Mouse (Mus musculus): Measurements from ENCODE around the gene Moxd1. TPM values are rescaled to one million over a fixed set of nuclear protein-coding genes. Genes with fewer than 3 reads are reported as not detected.

Gene Moxd1
- polyA plus RNA-seq, 1 experiment from 2014 or later: 4.9 TPM

GRCm38 (mm10) chr10:24217558-24218268, 5.6 kb upstream of the Moxd1 start:
- no peaks in the 10 kb centered on the region for H3K9me3 ChIP-seq (ENCODE audit: low read depth, low read length)
- WGBS: 19% methylated on average over 6 of the region's 6 CpGs
- no peak for TF ChIP-seq CTCF (IDR thresholded peaks at IDR 0.05; ENCODE audit: low read depth)
- no peak overlapping the region for H3K4me3 ChIP-seq (ENCODE audit: low read depth, low read length)
- no peak overlapping the region for H3K4me2 ChIP-seq
- ATAC-seq (ENCODE audit: insufficient read depth): peak; percentile 82; the same call in 1 of the 2 replicates
- H3K36me3 ChIP-seq (ENCODE audit: insufficient read depth): no peaks in the 10 kb centered on the region
- no peak overlapping the region; the same call in 1 of the 2 replicates for H3K27ac ChIP-seq (ENCODE audit: low read depth)
- no peak overlapping the region for H3K9ac ChIP-seq
- H3K27me3 ChIP-seq (ENCODE audit: insufficient read depth, low read length): 0 out of 2 replicates have a peak, but pooled peaks cover under 1% of the 10 kb centered on the region
- 0 out of 2 replicates have a peak, but pooled peaks cover 2% of the 10 kb centered on the region for H3K4me1 ChIP-seq (ENCODE audit: insufficient read depth)
- DNase-seq: peak; percentile 85

DNA sequence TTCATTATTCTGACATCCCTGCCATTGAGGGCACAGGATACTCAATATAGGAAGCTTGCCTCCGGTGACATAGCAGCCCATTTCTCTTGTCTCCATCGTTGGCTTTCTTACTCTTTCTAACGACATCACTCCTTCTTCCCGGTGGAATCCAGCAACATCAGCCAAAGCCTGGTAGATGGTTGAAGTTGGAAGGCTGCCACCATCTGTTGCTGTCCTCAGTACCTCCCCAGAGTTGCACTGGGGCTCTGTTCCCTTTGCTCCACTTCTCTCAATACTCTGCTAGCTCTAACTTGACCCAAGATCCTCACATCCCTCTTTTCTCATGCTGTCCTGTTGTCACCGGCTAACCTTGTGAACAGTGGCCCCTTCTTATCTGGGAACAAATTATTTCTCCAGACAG, 2.4 kb upstream of the Moxd1 start:
- TF ChIP-seq CTCF (IDR thresholded peaks at IDR 0.05; ENCODE audit: low read depth): no peak
- H3K36me3 ChIP-seq (ENCODE audit: insufficient read depth): no peaks in the 10 kb centered on the region
- peak; percentile 65 for DNase-seq
- H3K4me2 ChIP-seq: no peak overlapping the region
- peaks cover 9% of the 10 kb centered on the region; the same call in 1 of the 2 replicates for H3K4me1 ChIP-seq (ENCODE audit: insufficient read depth)
- no peaks in the 10 kb centered on the region for H3K9me3 ChIP-seq (ENCODE audit: low read depth, low read length)
- peaks cover 24% of the 10 kb centered on the region for H3K27me3 ChIP-seq (ENCODE audit: insufficient read depth, low read length)
- H3K4me3 ChIP-seq (ENCODE audit: low read depth, low read length): no peak overlapping the region
- H3K9ac ChIP-seq: no peak overlapping the region
- no peak overlapping the region for H3K27ac ChIP-seq (ENCODE audit: low read depth)
- 41% methylated on average over 5 of the region's 5 CpGs for WGBS
- no peak for ATAC-seq (ENCODE audit: insufficient read depth)

GRCm38 (mm10) chr10:24222911-24223310, 406 bp upstream of the Moxd1 start:
- no peak for TF ChIP-seq CTCF (IDR thresholded peaks at IDR 0.05; ENCODE audit: low read depth)

DNA sequence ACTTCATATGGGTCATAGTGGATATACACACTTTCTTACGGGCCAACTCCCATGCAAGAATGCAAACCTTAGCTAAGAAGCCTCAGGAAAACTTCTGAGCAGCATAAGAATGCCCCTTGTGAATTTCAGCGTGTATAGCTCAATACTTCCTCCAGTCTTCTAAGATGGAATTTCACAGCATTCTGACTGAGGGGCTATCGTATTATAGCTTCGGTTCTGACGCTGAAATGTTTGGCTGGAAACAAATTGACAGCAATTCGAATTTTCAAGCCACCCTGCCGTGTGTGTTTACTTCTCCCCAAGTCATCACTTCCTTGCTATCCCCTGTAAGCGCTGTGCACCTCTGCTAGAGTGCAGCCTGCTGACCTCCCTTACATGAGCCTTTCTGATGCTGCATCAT, 1.3 kb downstream of the Moxd1 start:
- H3K36me3 ChIP-seq (ENCODE audit: insufficient read depth): no peaks in the 10 kb centered on the region
- peaks cover 24% of the 10 kb centered on the region for H3K27me3 ChIP-seq (ENCODE audit: insufficient read depth, low read length)
- no peak overlapping the region for H3K4me3 ChIP-seq (ENCODE audit: low read depth, low read length)
- DNase-seq: peak; percentile 4
- no peak overlapping the region for H3K4me2 ChIP-seq
- ATAC-seq (ENCODE audit: insufficient read depth): no peak
- H3K9me3 ChIP-seq (ENCODE audit: low read depth, low read length): no peaks in the 10 kb centered on the region
- H3K4me1 ChIP-seq (ENCODE audit: insufficient read depth): peaks cover 7% of the 10 kb centered on the region; the same call in 1 of the 2 replicates
- 16% methylated on average over 8 of the region's 8 CpGs for WGBS
- H3K9ac ChIP-seq: no peak overlapping the region
- no peak for TF ChIP-seq CTCF (IDR thresholded peaks at IDR 0.05; ENCODE audit: low read depth)
- no peak overlapping the region for H3K27ac ChIP-seq (ENCODE audit: low read depth)

More at GRCm38 (mm10) chr10:24222911-24223310, 406 bp upstream of the Moxd1 start:
- H3K9ac ChIP-seq: peak overlapping the region; percentile 41; the same call in 1 of the 2 replicates
- peak overlapping the region; percentile 51 for H3K4me3 ChIP-seq (ENCODE audit: low read depth, low read length)
- no peak for ATAC-seq (ENCODE audit: insufficient read depth)
- peaks cover 8% of the 10 kb centered on the region; the same call in 1 of the 2 replicates for H3K4me1 ChIP-seq (ENCODE audit: insufficient read depth)
- 15% methylated on average over 6 of the region's 6 CpGs for WGBS
- H3K27me3 ChIP-seq (ENCODE audit: insufficient read depth, low read length): peaks cover 24% of the 10 kb centered on the region
- H3K4me2 ChIP-seq: peak overlapping the region; percentile 95
- no peaks in the 10 kb centered on the region for H3K36me3 ChIP-seq (ENCODE audit: insufficient read depth)
- H3K27ac ChIP-seq (ENCODE audit: low read depth): no peak overlapping the region
- no peaks in the 10 kb centered on the region for H3K9me3 ChIP-seq (ENCODE audit: low read depth, low read length)
- DNase-seq: no peak

DNA sequence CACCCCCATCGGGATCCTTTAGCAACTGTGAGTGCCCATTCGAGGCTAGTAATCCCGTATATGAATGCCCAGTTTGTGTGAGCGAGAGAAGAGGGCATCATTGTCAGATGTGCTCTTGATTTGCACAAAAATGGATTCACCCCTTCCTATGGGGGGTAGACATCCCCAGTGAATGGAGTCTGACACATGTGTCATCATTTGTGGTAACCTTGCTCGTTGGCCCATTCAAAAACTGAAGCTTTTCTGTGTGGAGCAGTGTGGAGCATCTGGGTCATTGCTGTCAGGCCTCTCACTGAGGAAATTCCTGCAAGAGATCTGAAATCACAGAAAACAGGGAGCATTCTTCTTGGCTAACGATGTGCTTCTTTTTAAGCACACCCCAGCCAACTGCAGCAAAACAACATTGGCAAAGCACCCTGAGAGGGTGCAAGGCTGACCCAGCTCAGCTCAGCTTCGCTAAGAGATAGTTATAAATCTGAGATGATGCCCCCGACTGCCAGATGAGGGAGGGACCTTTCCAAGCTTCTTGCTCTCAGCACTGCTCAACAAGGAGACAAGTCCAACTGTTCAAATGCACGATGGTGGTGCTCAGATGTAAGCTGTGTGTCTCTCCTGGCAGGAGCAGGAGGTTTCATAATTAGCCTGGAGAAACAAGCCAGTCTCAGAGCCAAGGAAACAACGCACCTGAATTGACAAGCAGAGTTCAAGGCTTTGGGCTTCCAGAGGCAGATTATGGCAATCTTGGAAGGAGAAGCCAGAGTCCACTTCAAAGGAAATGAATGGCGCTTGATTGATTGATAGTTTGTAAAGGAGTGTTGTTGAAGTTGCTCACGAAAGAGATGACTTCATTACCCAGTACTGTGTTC, 5.2 kb downstream of the Moxd1 start:
- no peaks in the 10 kb centered on the region for H3K9me3 ChIP-seq (ENCODE audit: low read depth, low read length)
- H3K4me1 ChIP-seq (ENCODE audit: insufficient read depth): peaks cover 4% of the 10 kb centered on the region; the same call in 1 of the 2 replicates
- H3K27ac ChIP-seq (ENCODE audit: low read depth): no peak overlapping the region
- no peak for ATAC-seq (ENCODE audit: insufficient read depth)
- no peak for TF ChIP-seq CTCF (IDR thresholded peaks at IDR 0.05; ENCODE audit: low read depth)
- H3K27me3 ChIP-seq (ENCODE audit: insufficient read depth, low read length): peaks cover 16% of the 10 kb centered on the region
- no peak overlapping the region for H3K4me3 ChIP-seq (ENCODE audit: low read depth, low read length)
- DNase-seq: no peak
- no peak overlapping the region for H3K9ac ChIP-seq
- no peak overlapping the region for H3K4me2 ChIP-seq
- 57% methylated on average over 12 of the region's 12 CpGs for WGBS
- H3K36me3 ChIP-seq (ENCODE audit: insufficient read depth): no peaks in the 10 kb centered on the region

- WGBS: 74% methylated on average over 4 of the region's 4 CpGs
- no peak overlapping the region for H3K4me3 ChIP-seq (ENCODE audit: low read depth, low read length)
- no peaks in the 10 kb centered on the region for H3K36me3 ChIP-seq (ENCODE audit: insufficient read depth)
- no peak for TF ChIP-seq CTCF (IDR thresholded peaks at IDR 0.05; ENCODE audit: low read depth)
- DNase-seq (no peak), ATAC-seq (ENCODE audit: insufficient read depth) (no peak)
- H3K27ac ChIP-seq (ENCODE audit: low read depth): no peak overlapping the region
- no peaks in the 10 kb centered on the region for H3K4me1 ChIP-seq (ENCODE audit: insufficient read depth)
- no peaks in the 10 kb centered on the region for H3K9me3 ChIP-seq (ENCODE audit: low read depth, low read length)
- no peaks in the 10 kb centered on the region for H3K27me3 ChIP-seq (ENCODE audit: insufficient read depth, low read length)
- H3K4me2 ChIP-seq: no peak overlapping the region
- no peak overlapping the region for H3K9ac ChIP-seq
Measured at GRCm38 (mm10) chr10:24232281-24232680, 9.0 kb downstream of the Moxd1 start.

Data from lung, embryonic 14.5 days (tissue).